Mouse (Mus musculus) small intestine, adult 2 months (tissue): Measurements from ENCODE around the gene Vmn2r13.
"Not testable (repeated sequence)": the region's sequence is repeated elsewhere in the genome, so short reads cannot be mapped to it uniquely, and the experiment has no call there.

Experiments used
- CTCF ChIP-seq: fragments of 200-500 bp; IDR thresholded peaks from 2 replicates; pipeline ENCODE4 v1.5.1; 2012; ENCODE audit warnings: low read depth, mild to moderate bottlenecking, control low read depth, inconsistent platforms, low read length, moderate library complexity, mixed read lengths; ENCODE audit not compliant: insufficient replicate concordance, insufficient read length; ENCODE audit errors: extremely low read depth
- POLR2A ChIP-seq: fragments of 200-500 bp; IDR thresholded peaks from 2 replicates; pipeline ENCODE4 v1.6.1; 2012; ENCODE audit warnings: low read depth, mild to moderate bottlenecking, control low read depth, inconsistent platforms, low read length, moderate library complexity

GRCm38 (mm10) chr5:109192099-109192498 lies at the start of gene Vmn2r13:
- TF ChIP-seq CTCF, POLR2A: not testable (repeated sequence)
